Mouse (Mus musculus) liver, embryonic 11.5 days (tissue): ENCODE data around the gene Psmd2. TPM values are rescaled to one million over a fixed set of nuclear protein-coding genes. Genes with fewer than 3 reads are reported as not detected.

Experiments
- ATAC-seq: fragments of 200-750 bp; cut with Nextera tagmentation; replicated peaks from 2 replicates; pipeline ENCODE4 v1.8.0; 2017; ENCODE audit warnings: moderate number of reproducible peaks, mild to moderate bottlenecking, moderate TSS enrichment, moderate library complexity; ENCODE audit not compliant: low FRiP score
- DNase-seq: peaks from one replicate; pipeline ENCODE4 v3.0.0-alpha.2; 2017; ENCODE audit warnings: low spot score
- H3K27ac ChIP-seq: fragments of 300-500 bp; sonication (generic); 2 replicates; pipeline ENCODE4 v1.5.1; 2014; ENCODE audit warnings: mild to moderate bottlenecking, low read depth, low read length, control low read depth
- H3K27me3 ChIP-seq: fragments of 300-500 bp; sonication (generic); replicated peaks from 2 replicates; pipeline ENCODE4 v1.6.1; 2014; ENCODE audit warnings: low read length, mixed read lengths; ENCODE audit not compliant: control insufficient read depth, insufficient read depth
- H3K36me3 ChIP-seq: fragments of 300-500 bp; sonication (generic); 2 replicates; pipeline ENCODE4 v1.6.1; 2014; ENCODE audit warnings: mild to moderate bottlenecking, low read length, moderate library complexity, mixed read lengths; ENCODE audit not compliant: control insufficient read depth, insufficient read depth
- H3K4me1 ChIP-seq: fragments of 300-500 bp; sonication (generic); replicated peaks from 2 replicates; pipeline ENCODE4 v1.6.1; 2014; ENCODE audit warnings: low read length, mixed read lengths; ENCODE audit not compliant: control insufficient read depth, insufficient read depth
- H3K4me2 ChIP-seq: fragments of 300-500 bp; sonication (generic); 2 replicates; pipeline ENCODE4 v1.6.1; 2014; ENCODE audit warnings: mild to moderate bottlenecking, control low read depth, moderate library complexity
- H3K4me3 ChIP-seq: fragments of 300-500 bp; sonication (generic); 2 replicates; pipeline ENCODE4 v1.5.1; 2014; ENCODE audit warnings: low read depth, low read length, control low read depth
- H3K9ac ChIP-seq: fragments of 300-500 bp; sonication (generic); 2 replicates; pipeline ENCODE4 v1.6.1; 2014; ENCODE audit warnings: low read depth, low read length, control low read depth
- H3K9me3 ChIP-seq: fragments of 300-500 bp; sonication (generic); 2 replicates; pipeline ENCODE4 v1.6.1; 2016; ENCODE audit warnings: low read length, inconsistent platforms, mixed read lengths; ENCODE audit not compliant: control insufficient read depth
- WGBS: fragments of 180-500 bp; shearing (Covaris S2); extraction: QIAGEN DNeasy Blood & Tissue Kit; methylation state at CpG from one replicate; pipeline ENCODE4 v1.1.7; 2014; 5-methylcytosine and 5-hydroxymethylcytosine counted together
- polyA plus RNA-seq: library from polyadenylated mRNA; unstranded; fragments of >200 nt; fragmentation: Nextera tagmentation; extraction: Ambion mirVana; gene quantifications from 2 replicates; pipeline ENCODE4 v1.2.1, GENCODE M21; 2014

The Psmd2 gene
- 354 and 386 TPM in 2 replicates for polyA plus RNA-seq

- Histone ChIP-seq H3K36me3 (peaks cover 12% of the 10 kb centered on the region), H3K27me3 (no peaks in the 10 kb centered on the region), H3K4me3 (peak within 1 kb of the TSS; percentile 90), H3K4me1 (peaks cover 10% of the 10 kb centered on the region), H3K9me3 (no peaks in the 10 kb centered on the region), H3K27ac (peak within 1 kb of the TSS; percentile 40; the same call in 1 of the 2 replicates), H3K9ac (peak within 1 kb of the TSS; percentile 79), H3K4me2 (peak within 1 kb of the TSS; percentile 95)
- peak; percentile 98 for DNase-seq
- peak; percentile 93 for ATAC-seq
- 2% methylated on average over 46 of the region's 46 CpGs for whole genome bisulfite sequencing
Observed at GRCm38 (mm10) chr16:20651076-20651946, at the start of gene Psmd2. Gene Psmd2, plus strand, starts transcription at chr16:20651652.

GRCm38 (mm10) chr16:20604705-20605104 lies 46.7 kb upstream of the Psmd2 start:
- no peak overlapping the region for H3K4me2 ChIP-seq
- H3K27me3 ChIP-seq: no peaks in the 10 kb centered on the region
- H3K4me3 ChIP-seq: no peak overlapping the region
- no peak overlapping the region for H3K9ac ChIP-seq
- no peak for ATAC-seq
- no peak for DNase-seq
- WGBS: 87% methylated on average over 9 of the region's 9 CpGs
- no peaks in the 10 kb centered on the region for H3K9me3 ChIP-seq
- no peak overlapping the region for H3K27ac ChIP-seq
- peaks cover 3% of the 10 kb centered on the region for H3K4me1 ChIP-seq
- H3K36me3 ChIP-seq: peaks cover 12% of the 10 kb centered on the region

GRCm38 (mm10) chr16:20610501-20611356 lies 40.7 kb upstream of the Psmd2 start:
- Histone ChIP-seq H3K9ac (peak overlapping the region; percentile 80), H3K27me3 (no peaks in the 10 kb centered on the region), H3K4me1 (peaks cover 12% of the 10 kb centered on the region), H3K9me3 (no peaks in the 10 kb centered on the region), H3K27ac (peak overlapping the region; percentile 70), H3K36me3 (peaks cover 5% of the 10 kb centered on the region), H3K4me2 (peak overlapping the region; percentile 88), H3K4me3 (peak overlapping the region; percentile 75)
- DNase-seq (peak; percentile 84), ATAC-seq (peak; percentile 70)
- WGBS: 1% methylated on average over 28 of the region's 28 CpGs

DNA sequence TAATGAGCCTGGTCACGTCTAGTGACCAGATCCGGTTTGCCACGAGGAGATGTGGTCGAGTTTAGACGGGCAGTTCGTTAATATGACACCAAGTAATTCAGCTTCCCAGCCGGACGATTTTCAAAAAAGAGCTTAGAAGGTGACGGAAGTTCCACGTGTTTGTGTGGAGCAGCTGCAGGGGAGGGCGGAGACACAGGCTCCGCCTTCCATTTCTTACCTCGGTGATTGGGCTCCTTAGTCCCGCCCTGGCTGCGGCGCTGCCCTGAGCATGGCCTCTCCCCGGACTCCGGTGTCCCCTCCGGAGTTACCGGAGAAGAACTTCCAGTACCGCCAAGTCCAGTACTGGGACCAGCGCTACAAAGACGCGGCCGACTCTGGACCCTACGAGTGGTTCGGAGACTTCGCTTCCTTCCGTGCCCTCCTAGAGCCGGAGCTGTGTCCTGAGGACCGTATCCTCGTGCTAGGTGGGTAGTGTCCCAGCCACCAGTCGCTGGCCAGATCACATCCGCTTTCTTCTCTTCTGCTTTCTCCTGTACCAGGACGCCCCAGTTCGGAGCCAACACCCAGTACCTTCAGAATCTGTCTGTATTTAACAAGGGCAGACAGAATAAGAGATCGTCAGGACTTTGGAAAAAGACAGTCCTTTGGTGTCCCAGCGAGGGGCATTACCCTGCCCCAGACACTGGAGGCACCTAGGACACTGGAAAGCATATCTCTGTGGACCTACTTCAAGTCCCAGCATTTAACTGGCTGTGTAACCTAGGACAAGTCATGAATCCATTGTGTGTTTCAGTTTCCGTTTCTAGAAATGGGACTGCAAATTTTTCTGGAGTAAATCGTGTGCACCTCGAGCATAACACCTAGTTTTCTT lies 39.9 kb upstream of the Psmd2 start, which contains the start of the genes Eef1akmt4, Gm49333 and Alg3:
Gene Eef1akmt4 (plus strand): TSS at position 237 of the 871 bp plus-strand sequence.
Gene Gm49333 (plus strand): TSS at position 254 of the 871 bp plus-strand sequence.
Gene Alg3 (minus strand): TSS at position 379 of the 871 bp plus-strand sequence.
- ATAC-seq: peak; percentile 98
- Histone ChIP-seq H3K9ac (peak within 1 kb of the TSS; percentile 80), H3K36me3 (peaks cover 5% of the 10 kb centered on the region), H3K4me1 (peaks cover 12% of the 10 kb centered on the region), H3K27me3 (no peaks in the 10 kb centered on the region), H3K9me3 (no peaks in the 10 kb centered on the region), H3K4me2 (peak within 1 kb of the TSS; percentile 88), H3K27ac (peak within 1 kb of the TSS; percentile 70), H3K4me3 (peak within 1 kb of the TSS; percentile 75)
- WGBS: 2% methylated on average over 41 of the region's 41 CpGs
- peak; percentile 90 for DNase-seq

GRCm38 (mm10) chr16:20619541-20620398 lies 31.7 kb upstream of the Psmd2 start:
- Histone ChIP-seq H3K36me3 (peaks cover 2% of the 10 kb centered on the region; the same call in 1 of the 2 replicates), H3K4me1 (peaks cover 30% of the 10 kb centered on the region), H3K9ac (no peak overlapping the region), H3K4me3 (peak overlapping the region; percentile 73), H3K27me3 (peaks cover 55% of the 10 kb centered on the region), H3K4me2 (peak overlapping the region; percentile 99), H3K27ac (no peak overlapping the region), H3K9me3 (no peaks in the 10 kb centered on the region)
- 4% methylated on average over 63 of the region's 83 CpGs for WGBS
- ATAC-seq: peak; percentile 44; the same call in 1 of the 2 replicates
- DNase-seq: peak; percentile 76

- DNase-seq: no peak
- ATAC-seq: 0 out of 2 replicates have a peak, but pooled peaks have one; percentile 6
- Histone ChIP-seq H3K4me2 (peak overlapping the region; percentile 99), H3K4me1 (peaks cover 30% of the 10 kb centered on the region), H3K36me3 (peaks cover 2% of the 10 kb centered on the region; the same call in 1 of the 2 replicates), H3K27ac (no peak overlapping the region), H3K4me3 (peak overlapping the region; percentile 73), H3K27me3 (peaks cover 55% of the 10 kb centered on the region), H3K9ac (no peak overlapping the region; the same call in 1 of the 2 replicates), H3K9me3 (no peaks in the 10 kb centered on the region)
- WGBS: 1% methylated on average over 9 of the region's 9 CpGs
Observed at GRCm38 (mm10) chr16:20620399-20620735, 31.1 kb upstream of the Psmd2 start.

DNA sequence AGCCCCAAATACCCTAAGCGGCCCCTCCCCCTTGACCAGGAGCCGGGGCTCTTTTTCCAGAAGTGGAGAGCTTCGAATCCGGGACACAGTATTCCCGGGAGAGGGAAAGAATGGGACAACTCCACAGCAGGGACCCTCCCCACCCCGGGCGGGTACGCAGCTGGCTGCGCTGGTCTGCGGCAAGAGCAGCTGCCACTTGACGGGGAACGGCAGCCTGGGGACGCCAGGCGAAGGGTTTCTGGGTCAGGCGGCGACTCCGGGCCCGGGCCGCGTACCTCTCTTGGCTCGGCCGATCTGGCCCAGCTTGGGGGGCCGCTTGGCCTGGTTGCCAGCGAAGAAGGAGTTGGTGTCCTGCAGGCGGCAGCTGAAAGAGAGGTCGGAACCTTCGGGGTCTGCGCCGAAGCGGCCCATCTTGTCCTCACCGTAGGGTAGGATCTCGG lies 30.7 kb upstream of the Psmd2 start:
- no peak overlapping the region for H3K27ac ChIP-seq
- peak overlapping the region; percentile 73 for H3K4me3 ChIP-seq
- DNase-seq (peak; percentile 68), ATAC-seq (peak; percentile 5; the same call in 1 of the 2 replicates)
- H3K4me1 ChIP-seq: peaks cover 30% of the 10 kb centered on the region
- under 1% methylated on average over 32 of the region's 32 CpGs for WGBS
- peak overlapping the region; percentile 67 for H3K9ac ChIP-seq
- peaks cover 55% of the 10 kb centered on the region for H3K27me3 ChIP-seq
- H3K4me2 ChIP-seq: peak overlapping the region; percentile 99
- peaks cover 2% of the 10 kb centered on the region; the same call in 1 of the 2 replicates for H3K36me3 ChIP-seq
- H3K9me3 ChIP-seq: no peaks in the 10 kb centered on the region
